Mouse (Mus musculus): ENCODE results near the gene Tfap2a. TPM values are rescaled to one million over a fixed set of nuclear protein-coding genes. Genes with fewer than 3 reads are reported as not detected.
A peak's percentile ranks its signal among the peaks of the same experiment; 100 is the strongest.

Gene Tfap2a
- polyA plus RNA-seq, 1 experiment from 2014 or later: 0.16 TPM

DNA sequence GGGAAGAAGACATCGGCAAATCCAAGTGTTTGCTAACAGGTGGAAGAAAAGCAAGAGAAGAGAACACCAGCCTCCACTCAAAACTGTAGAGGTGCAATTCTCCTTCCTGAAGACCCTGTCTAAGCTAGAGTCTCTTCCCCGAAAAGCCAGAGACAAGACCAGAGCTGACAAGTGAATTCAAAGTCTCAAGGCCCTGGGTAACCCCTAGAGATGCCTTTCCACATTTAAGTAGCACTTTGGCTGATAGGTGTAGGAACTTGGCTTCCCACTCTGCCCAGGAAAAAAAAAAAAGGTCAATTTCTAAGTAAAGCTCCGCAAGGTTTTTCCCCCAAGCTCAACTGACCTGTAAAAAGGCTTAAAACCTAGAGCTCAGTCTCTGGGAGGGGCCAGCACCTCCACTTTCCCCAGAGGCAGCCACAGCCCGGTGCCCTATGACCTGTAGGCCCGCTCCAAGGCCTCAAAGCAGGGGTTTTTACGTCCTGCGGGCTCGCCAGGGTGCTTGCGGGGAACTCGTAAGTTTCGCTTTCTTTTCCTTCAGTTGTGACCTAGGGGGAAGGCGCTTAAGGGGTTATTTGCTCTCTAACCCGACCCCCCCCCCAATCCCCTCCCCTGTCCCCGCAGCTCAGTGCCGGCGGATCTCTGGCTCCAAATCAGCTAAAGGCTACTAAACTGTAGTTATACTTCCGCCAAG lies 2.6 kb downstream of the Tfap2a start:
- Histone ChIP-seq H3K9me3 (ENCODE audit: low read length) (no peaks in the 10 kb centered on the region), H3K9ac (replicated peaks; ENCODE audit: low read depth) (no peak overlapping the region), H3K4me2 (replicated peaks; ENCODE audit: low read depth, low read length) (peak overlapping the region; percentile 53), H3K36me3 (ENCODE audit: insufficient read depth, low read length) (no peaks in the 10 kb centered on the region), H3K4me3 (ENCODE audit: low read depth, low read length) (peak overlapping the region; percentile 37), H3K27me3 (replicated peaks; ENCODE audit: insufficient read depth, low read length) (peaks cover 91% of the 10 kb centered on the region), H3K4me1 (ENCODE audit: insufficient read depth, low read depth, low read length) (peaks cover 7% of the 10 kb centered on the region), H3K27ac (ENCODE audit: low read length) (no peak overlapping the region)
- TF ChIP-seq CTCF (IDR thresholded peaks at IDR 0.05): no peak
- no peak for TF ChIP-seq EP300 (IDR thresholded peaks at IDR 0.05)
- ATAC-seq (no peak), DNase-seq (ENCODE audit: low spot score) (no peak)
- WGBS: 13% methylated on average over 16 of the region's 17 CpGs

DNA sequence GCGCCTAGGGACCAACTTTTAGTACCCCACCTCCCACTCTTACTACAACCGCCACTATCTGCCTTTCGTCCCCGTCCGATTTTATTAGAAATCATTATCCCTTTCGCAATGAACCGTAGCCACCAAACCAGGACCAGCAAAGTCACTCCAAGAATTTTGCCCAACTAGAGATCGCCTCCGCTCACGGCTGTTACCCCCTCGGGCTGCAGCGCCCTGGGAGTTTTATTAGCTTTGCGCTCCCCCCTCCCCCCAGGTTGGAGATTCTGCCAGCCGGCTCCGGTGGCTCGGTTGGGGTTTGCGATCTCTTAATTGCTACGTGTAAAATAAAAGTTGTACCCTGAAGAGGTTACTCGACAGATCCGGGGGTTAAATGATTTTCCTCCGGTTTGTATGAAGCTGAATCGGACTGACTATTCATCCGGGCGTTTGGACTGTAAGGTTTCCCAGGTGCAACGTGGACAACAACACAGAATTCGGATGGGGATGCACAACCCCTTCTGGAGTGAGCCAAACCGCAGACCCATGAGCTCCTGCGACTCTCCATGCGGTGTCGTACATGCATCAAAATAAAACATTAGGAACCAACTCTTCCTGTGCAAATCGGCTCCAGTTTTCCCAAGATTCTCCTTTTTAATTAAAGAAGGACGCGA lies 3.7 kb downstream of the Tfap2a start:
- Histone ChIP-seq H3K4me3 (ENCODE audit: low read depth, low read length) (peak overlapping the region; percentile 41), H3K9ac (replicated peaks; ENCODE audit: low read depth) (no peak overlapping the region), H3K27ac (ENCODE audit: low read length) (no peak overlapping the region), H3K27me3 (replicated peaks; ENCODE audit: insufficient read depth, low read length) (peaks cover 85% of the 10 kb centered on the region), H3K9me3 (ENCODE audit: low read length) (no peaks in the 10 kb centered on the region), H3K4me1 (ENCODE audit: insufficient read depth, low read depth, low read length) (peaks cover 8% of the 10 kb centered on the region), H3K4me2 (replicated peaks; ENCODE audit: low read depth, low read length) (peak overlapping the region; percentile 59), H3K36me3 (ENCODE audit: insufficient read depth, low read length) (no peaks in the 10 kb centered on the region)
- ATAC-seq (no peak), DNase-seq (ENCODE audit: low spot score) (no peak)
- no peak for TF ChIP-seq CTCF (IDR thresholded peaks at IDR 0.05)
- no peak for TF ChIP-seq EP300 (IDR thresholded peaks at IDR 0.05)
- WGBS: 2% methylated on average over 33 of the region's 33 CpGs

DNA sequence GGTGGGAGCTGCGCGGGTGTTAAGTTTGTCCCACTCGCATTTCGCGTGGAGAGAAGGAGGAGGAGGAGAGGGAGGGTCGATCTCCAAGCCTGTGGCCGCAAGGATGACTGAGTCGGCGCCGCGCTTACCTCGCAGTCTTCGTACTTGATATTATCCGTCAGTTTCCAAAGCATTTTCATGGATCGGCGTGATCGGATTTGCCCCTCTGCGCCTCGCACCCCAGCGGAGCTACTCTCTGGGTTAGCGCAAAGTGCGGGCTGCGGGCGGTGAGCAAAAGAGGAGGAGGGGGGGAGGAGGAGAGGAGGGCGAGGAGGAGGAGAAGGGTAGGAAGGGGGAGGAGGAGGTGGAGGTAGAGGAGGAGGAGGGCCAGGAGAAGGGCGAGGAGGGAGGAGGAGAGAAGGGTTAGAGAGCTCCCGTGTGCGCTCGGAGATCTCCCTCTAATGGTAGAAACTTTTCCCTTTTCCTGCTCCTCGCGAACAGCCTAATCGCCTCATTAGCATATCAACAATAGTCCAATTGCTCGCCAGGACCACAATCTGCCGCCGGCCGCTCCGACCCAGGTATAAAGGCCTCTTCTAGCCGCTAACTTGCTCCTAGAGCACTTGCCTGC lies 4.5 kb downstream of the Tfap2a start:
- DNase-seq (ENCODE audit: low spot score) (peak; percentile 37), ATAC-seq (no peak)
- Histone ChIP-seq H3K9me3 (ENCODE audit: low read length) (no peaks in the 10 kb centered on the region), H3K4me3 (ENCODE audit: low read depth, low read length) (peak overlapping the region; percentile 41), H3K4me2 (replicated peaks; ENCODE audit: low read depth, low read length) (peak overlapping the region; percentile 59), H3K36me3 (ENCODE audit: insufficient read depth, low read length) (no peaks in the 10 kb centered on the region), H3K27me3 (replicated peaks; ENCODE audit: insufficient read depth, low read length) (peaks cover 82% of the 10 kb centered on the region), H3K9ac (replicated peaks; ENCODE audit: low read depth) (no peak overlapping the region), H3K4me1 (ENCODE audit: insufficient read depth, low read depth, low read length) (peaks cover 8% of the 10 kb centered on the region), H3K27ac (ENCODE audit: low read length) (no peak overlapping the region)
- under 1% methylated on average over 32 of the region's 38 CpGs for WGBS
- TF ChIP-seq CTCF (IDR thresholded peaks at IDR 0.05) (peak; percentile 55), EP300 (IDR thresholded peaks at IDR 0.05) (no peak)

DNA sequence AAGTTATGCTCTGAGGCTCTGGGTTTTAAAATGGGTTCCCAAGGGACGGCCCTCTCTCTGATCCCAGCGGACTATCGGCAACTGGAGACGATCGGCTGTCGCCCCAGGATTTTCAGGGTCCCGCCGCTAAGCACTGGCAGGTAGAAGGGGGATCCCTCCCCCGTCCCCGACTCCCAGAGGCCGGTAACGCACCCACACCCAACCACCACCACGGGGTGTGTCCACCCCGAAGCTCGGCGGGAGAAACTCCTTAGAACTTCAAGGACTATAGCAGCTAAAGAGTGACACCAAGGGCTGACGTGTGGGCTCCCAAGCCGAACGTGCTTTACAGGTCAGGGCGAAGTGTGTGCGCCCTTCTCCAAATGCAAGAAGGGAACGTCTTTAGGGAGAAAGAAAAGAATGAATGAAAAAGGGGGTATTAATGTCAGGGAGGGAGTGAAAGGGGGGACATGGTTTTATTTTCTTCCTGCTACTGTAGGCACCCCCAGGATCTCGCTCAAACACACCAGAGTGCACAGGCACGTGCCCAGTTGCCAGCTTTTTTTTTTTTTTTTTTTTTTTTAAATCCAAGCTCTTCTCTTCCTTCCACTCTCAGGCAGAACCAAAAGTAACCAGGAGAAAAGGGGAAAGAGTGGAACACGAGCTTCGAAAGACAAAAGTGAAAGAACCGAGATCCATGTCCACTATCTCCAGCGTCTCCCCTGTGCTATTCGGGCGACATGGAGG lies 5.2 kb downstream of the Tfap2a start:
- ATAC-seq (no peak), DNase-seq (ENCODE audit: low spot score) (no peak)
- Histone ChIP-seq H3K4me3 (ENCODE audit: low read depth, low read length) (peak overlapping the region; percentile 41), H3K9ac (replicated peaks; ENCODE audit: low read depth) (no peak overlapping the region), H3K27ac (ENCODE audit: low read length) (no peak overlapping the region), H3K4me2 (replicated peaks; ENCODE audit: low read depth, low read length) (peak overlapping the region; percentile 59), H3K36me3 (ENCODE audit: insufficient read depth, low read length) (no peaks in the 10 kb centered on the region), H3K27me3 (replicated peaks; ENCODE audit: insufficient read depth, low read length) (peaks cover 82% of the 10 kb centered on the region), H3K9me3 (ENCODE audit: low read length) (no peaks in the 10 kb centered on the region), H3K4me1 (ENCODE audit: insufficient read depth, low read depth, low read length) (peaks cover 8% of the 10 kb centered on the region)
- WGBS: 1% methylated on average over 30 of the region's 30 CpGs
- no peak for TF ChIP-seq EP300 (IDR thresholded peaks at IDR 0.05)
- no peak for TF ChIP-seq CTCF (IDR thresholded peaks at IDR 0.05)

- under 1% methylated on average over 11 of the region's 11 CpGs for WGBS
- no peak for DNase-seq (ENCODE audit: low spot score)
- H3K4me2 ChIP-seq (replicated peaks; ENCODE audit: low read depth, low read length): no peak overlapping the region
- H3K4me1 ChIP-seq (ENCODE audit: insufficient read depth, low read depth, low read length): peaks cover 8% of the 10 kb centered on the region
- H3K27ac ChIP-seq (ENCODE audit: low read length): no peak overlapping the region
- peaks cover 77% of the 10 kb centered on the region for H3K27me3 ChIP-seq (replicated peaks; ENCODE audit: insufficient read depth, low read length)
- ATAC-seq: no peak
- H3K4me3 ChIP-seq (ENCODE audit: low read depth, low read length): no peak overlapping the region
- H3K9ac ChIP-seq (replicated peaks; ENCODE audit: low read depth): no peak overlapping the region
- H3K9me3 ChIP-seq (ENCODE audit: low read length): no peaks in the 10 kb centered on the region
- TF ChIP-seq CTCF (IDR thresholded peaks at IDR 0.05) (no peak), EP300 (IDR thresholded peaks at IDR 0.05) (no peak)
- H3K36me3 ChIP-seq (ENCODE audit: insufficient read depth, low read length): no peaks in the 10 kb centered on the region
These were observed 6.1 kb downstream of the Tfap2a start for GRCm38 (mm10) chr13:40732085-40732484.

All from lung, postnatal 0 days (tissue).